Mouse (Mus musculus): ENCODE results near the gene Phactr4.
A peak's percentile ranks its signal among the peaks of the same experiment; 100 is the strongest.

Gene Phactr4

GRCm38 (mm10) chr4:132332880-132333279 is 89.4 kb downstream of the Phactr4 start:
- DNase-seq (ENCODE audit: low spot score in 2 of 2), result no peak

- DNase-seq (ENCODE audit: low spot score in 2 of 2), result no peak
Observed at GRCm38 (mm10) chr4:132331960-132332359, 90.3 kb downstream of the Phactr4 start.

- DNase-seq (ENCODE audit: low spot score in 2 of 2), result no peak
Observed at GRCm38 (mm10) chr4:132329835-132330354, 92.4 kb downstream of the Phactr4 start.

- peak; percentile 71 to 78 for DNase-seq (ENCODE audit: low spot score in 2 of 2)
Observed at GRCm38 (mm10) chr4:132329115-132329834, 93.0 kb downstream of the Phactr4 start, which contains the start of gene Trnau1ap. Gene Trnau1ap, minus strand, starts transcription at chr4:132329538.

DNA sequence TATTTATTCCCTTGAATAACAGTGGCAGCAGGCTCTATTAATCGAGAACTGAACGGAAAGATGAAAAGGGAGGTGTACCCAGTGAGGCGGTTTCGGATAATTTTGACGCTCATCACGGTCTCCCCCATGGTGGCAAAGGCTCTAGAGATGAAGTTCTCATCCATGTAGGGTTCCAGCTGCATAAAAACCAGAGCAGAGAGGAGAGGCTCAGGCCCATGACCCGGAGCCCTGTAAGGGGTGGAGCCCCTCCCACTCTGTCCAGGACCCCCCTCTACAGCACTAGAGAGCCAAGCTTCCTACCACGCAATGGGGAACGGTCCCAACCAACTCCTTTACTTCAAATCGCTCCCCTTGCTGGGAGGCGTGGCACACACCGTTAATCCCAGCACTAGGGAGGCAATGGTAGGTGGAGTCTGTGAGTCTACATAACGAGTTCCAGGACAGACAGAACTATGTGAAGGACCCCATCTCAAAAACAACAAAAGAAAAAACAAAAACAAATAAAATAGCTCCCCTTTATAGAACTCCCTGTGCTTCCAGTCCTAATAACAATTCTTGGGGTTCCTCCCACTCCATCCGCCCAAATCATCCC is 93.8 kb downstream of the Phactr4 start:
- DNase-seq (ENCODE audit: low spot score in 2 of 2), result no peak

- DNase-seq (ENCODE audit: low spot score in 2 of 2), result no peak
Observed at GRCm38 (mm10) chr4:132326481-132326880, 95.8 kb downstream of the Phactr4 start.

GRCm38 (mm10) chr4:132315711-132316110 is 106.6 kb downstream of the Phactr4 start:
- no peak for DNase-seq (ENCODE audit: low spot score in 2 of 2)

DNA sequence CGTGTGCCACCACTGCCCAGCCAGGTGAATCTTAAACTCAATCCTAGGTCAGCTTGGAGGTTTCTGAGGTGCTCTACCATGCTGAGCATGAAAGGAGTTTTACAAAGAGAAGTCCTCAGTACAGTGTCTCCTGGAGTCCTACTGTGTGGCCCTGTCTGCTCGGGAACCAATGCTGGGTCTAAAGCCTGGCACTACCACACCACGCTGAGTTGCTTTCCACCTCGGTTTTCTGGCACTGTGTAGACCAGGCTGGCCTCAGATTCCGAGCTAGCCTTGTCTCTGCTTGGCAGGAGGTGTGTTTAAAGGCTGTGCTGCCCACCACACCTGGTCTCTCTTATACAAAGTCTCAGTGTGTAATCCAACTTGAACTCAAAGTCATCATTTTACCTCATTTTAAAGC is 109.7 kb downstream of the Phactr4 start:
- DNase-seq (ENCODE audit: low spot score in 2 of 2), result no peak

DNA sequence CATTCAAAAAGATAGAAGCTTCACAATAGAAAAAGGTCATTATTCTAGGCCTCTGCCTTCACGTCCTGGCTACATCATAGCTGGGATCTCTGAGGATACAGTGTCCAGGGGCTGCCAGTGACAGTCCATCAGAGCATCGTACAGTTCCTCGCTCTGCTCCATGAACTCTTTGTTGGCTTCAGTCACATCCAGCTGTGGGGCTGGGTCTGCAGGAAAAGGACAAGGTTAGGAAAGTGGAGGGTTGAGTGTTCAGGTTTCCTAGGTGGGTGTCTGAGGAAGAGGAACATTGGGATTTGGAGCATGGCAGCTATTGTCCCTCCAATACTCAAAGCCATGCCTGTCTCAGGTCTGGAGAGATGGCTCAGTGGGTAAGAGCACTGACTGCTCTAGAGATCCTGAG is 110.5 kb downstream of the Phactr4 start:
- DNase-seq (ENCODE audit: low spot score in 2 of 2), result no peak

GRCm38 (mm10) chr4:132311209-132311608 is 111.1 kb downstream of the Phactr4 start:
- DNase-seq (ENCODE audit: low spot score in 2 of 2), result no peak

GRCm38 (mm10) chr4:132309849-132310472 is 112.3 kb downstream of the Phactr4 start:
- DNase-seq (ENCODE audit: low spot score in 2 of 2), result peak in 1 of 2 experiments; percentile 11

- no peak for DNase-seq (ENCODE audit: low spot score in 2 of 2)
Observed at GRCm38 (mm10) chr4:132309140-132309848, 113.0 kb downstream of the Phactr4 start.

DNA sequence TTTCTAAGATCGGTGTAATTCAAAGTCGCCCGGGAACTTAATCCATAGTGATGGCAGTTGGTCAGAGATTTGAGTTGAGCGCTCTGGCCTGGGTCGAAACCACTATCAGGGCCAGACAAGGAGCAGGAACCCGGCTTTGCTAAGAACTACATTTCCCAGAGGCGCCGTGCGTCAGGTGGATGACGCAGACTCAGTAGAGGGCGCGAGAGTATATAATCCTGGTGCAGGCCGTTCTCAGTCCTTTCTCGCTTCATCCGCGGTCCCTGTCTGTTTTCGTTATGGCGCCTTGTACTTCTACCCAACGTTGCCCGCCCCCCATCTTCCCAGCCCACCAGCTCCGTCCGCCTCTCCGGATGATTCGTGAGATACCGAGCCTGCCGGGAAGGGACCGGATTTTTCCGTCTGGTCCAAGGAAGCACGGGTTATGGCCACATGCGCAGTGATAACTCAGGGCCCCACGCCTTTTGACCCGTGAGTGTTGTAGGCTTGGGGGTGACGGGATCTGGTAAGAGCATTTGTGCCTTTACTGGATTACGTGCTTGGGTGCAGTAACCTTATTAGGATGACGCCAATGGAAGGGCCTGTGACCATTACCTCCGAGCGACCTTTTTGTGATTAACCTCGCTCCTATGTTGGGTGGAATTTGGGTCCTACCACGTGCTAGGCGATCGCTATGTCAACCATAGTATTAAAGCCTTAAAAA is 113.7 kb downstream of the Phactr4 start:
- peak; percentile 89 to 92 for DNase-seq (ENCODE audit: low spot score in 2 of 2)

- no peak for DNase-seq (ENCODE audit: low spot score in 2 of 2)
Observed at GRCm38 (mm10) chr4:132306004-132306403, 116.3 kb downstream of the Phactr4 start.
